Mouse (Mus musculus) liver, embryonic 18 days (tissue): ENCODE measurements around the gene Ccdc59. TPM values are rescaled to one million over a fixed set of nuclear protein-coding genes. Genes with fewer than 3 reads are reported as not detected.

ENCODE experiments used
- polyA plus RNA-seq: library from polyadenylated mRNA; depleted of rRNA; stranded (reverse); fragments of >200 nt; gene quantifications from 2 replicates; pipeline ENCODE4 v1.2.3, GENCODE M21; 2012; rRNA removed

Gene Ccdc59
- polyA plus RNA-seq, result 8.9 and 10.0 TPM in 2 replicates

GRCm38 (mm10) chr10:105840928-105841888 lies at the start of gene Ccdc59, which contains the start of gene Mettl25:
Ccdc59 (plus strand) TSS chr10:105841067.
Mettl25 (minus strand) TSS chr10:105841380.

Other genes with a start within 250 kb of the Ccdc59 start
- gene Mettl25, start 313 bp downstream of the Ccdc59 start, polyA plus RNA-seq, result 2.3 and 2.6 TPM in 2 replicates